Mouse (Mus musculus): ENCODE results near the gene Gm17660. TPM values are rescaled to one million over a fixed set of nuclear protein-coding genes. Genes with fewer than 3 reads are reported as not detected.

Gm17660 gene
- total RNA-seq, 2 experiments from 2014 or later, result not detected

Other genes starting within 250 kb of the Gm17660 start
- 2.1 and 2.2 TPM in 2 replicates for gene Klhl8, start 166.3 kb downstream of the Gm17660 start, total RNA-seq (2014; fragmentation: Nextera tagmentation)
- 3.6 and 8.5 TPM in 2 replicates for gene Klhl8, start 166.3 kb downstream of the Gm17660 start, total RNA-seq (2017)
- gene Hsd17b13, start 100.2 kb downstream of the Gm17660 start, total RNA-seq (2014; fragmentation: Nextera tagmentation), result not detected in 2 replicates
- not detected in 2 replicates for gene Hsd17b13, start 100.2 kb downstream of the Gm17660 start, total RNA-seq (2017)
- 4.9 and 5.6 TPM in 2 replicates for gene Hsd17b11, start 55.7 kb downstream of the Gm17660 start, total RNA-seq (2014; fragmentation: Nextera tagmentation)
- 10.9 and 23.0 TPM in 2 replicates for gene Hsd17b11, start 55.7 kb downstream of the Gm17660 start, total RNA-seq (2017)
- 117 and 120 TPM in 2 replicates for gene Nudt9, start 31.3 kb downstream of the Gm17660 start, total RNA-seq (2014; fragmentation: Nextera tagmentation)
- 159 and 167 TPM in 2 replicates for gene Nudt9, start 31.3 kb downstream of the Gm17660 start, total RNA-seq (2017)
- not detected in 2 replicates for gene Sparcl1, start 36.1 kb upstream of the Gm17660 start, total RNA-seq (2014; fragmentation: Nextera tagmentation)
- gene Sparcl1, start 36.1 kb upstream of the Gm17660 start, total RNA-seq (2017), result not detected in 2 replicates
- gene Dspp, start 93.1 kb upstream of the Gm17660 start, total RNA-seq (2014; fragmentation: Nextera tagmentation), result not detected in 2 replicates
- gene Dspp, start 93.1 kb upstream of the Gm17660 start, total RNA-seq (2017), result not detected in 2 replicates
- gene Dmp1, start 125.0 kb upstream of the Gm17660 start, total RNA-seq (2014; fragmentation: Nextera tagmentation), result not detected in 2 replicates
- gene Dmp1, start 125.0 kb upstream of the Gm17660 start, total RNA-seq (2017), result not detected in 2 replicates
- not detected in 2 replicates for gene Ibsp, start 221.6 kb upstream of the Gm17660 start, total RNA-seq (2014; fragmentation: Nextera tagmentation)
- 0.50 TPM in 1 of 2 replicates, not detected in the other for gene Ibsp, start 221.6 kb upstream of the Gm17660 start, total RNA-seq (2017)
- not detected in 2 replicates for gene Mepe, start 247.7 kb upstream of the Gm17660 start, total RNA-seq (2014; fragmentation: Nextera tagmentation)
- gene Mepe, start 247.7 kb upstream of the Gm17660 start, total RNA-seq (2017), result not detected in 2 replicates